Mouse (Mus musculus): ENCODE results near the gene BC067074. TPM values are rescaled to one million over a fixed set of nuclear protein-coding genes. Genes with fewer than 3 reads are reported as not detected.

Gene BC067074
- polyA plus RNA-seq, 1 experiment from 2014 or later, result 0.65 TPM

DNA sequence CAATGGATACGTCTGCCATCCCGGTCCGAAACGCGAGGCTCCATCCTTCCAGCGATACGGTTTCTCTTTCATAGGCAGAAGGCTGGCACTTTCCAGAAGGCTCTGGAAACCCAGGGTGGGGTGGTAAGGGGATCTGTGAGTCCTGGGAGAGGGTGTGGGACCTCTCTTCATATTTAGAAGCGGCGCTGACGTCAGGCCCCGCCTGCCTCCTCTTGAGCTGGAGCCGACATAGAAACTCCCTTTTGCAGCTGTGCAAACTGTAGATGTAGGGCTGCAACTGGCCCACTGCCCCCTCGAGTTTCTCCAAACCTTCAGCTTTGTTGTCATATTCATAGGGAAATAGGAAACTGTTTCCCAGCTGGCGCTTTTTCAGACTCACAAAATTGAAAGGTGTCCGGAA lies 101.6 kb downstream of the BC067074 start:
- Histone ChIP-seq H3K4me1 (replicated peaks; ENCODE audit: control insufficient read depth, insufficient read depth, low read length) (no peaks in the 10 kb centered on the region), H3K27me3 (replicated peaks; ENCODE audit: control insufficient read depth, insufficient read depth, low read length) (no peaks in the 10 kb centered on the region), H3K9me3 (ENCODE audit: control insufficient read depth) (no peaks in the 10 kb centered on the region), H3K9ac (ENCODE audit: low read depth, low read length) (no peak overlapping the region), H3K4me2 (replicated peaks; ENCODE audit: low read depth) (no peak overlapping the region), H3K4me3 (ENCODE audit: low read depth, low read length) (no peak overlapping the region), H3K36me3 (ENCODE audit: control insufficient read depth, insufficient read depth) (no peaks in the 10 kb centered on the region), H3K27ac (ENCODE audit: low read depth, low read length) (no peak overlapping the region)
- TF ChIP-seq CTCF (IDR thresholded peaks at IDR 0.05; ENCODE audit: low read depth), result no peak
- WGBS, result 79% methylated on average over 15 of the region's 15 CpGs
- ATAC-seq, result no peak

DNA sequence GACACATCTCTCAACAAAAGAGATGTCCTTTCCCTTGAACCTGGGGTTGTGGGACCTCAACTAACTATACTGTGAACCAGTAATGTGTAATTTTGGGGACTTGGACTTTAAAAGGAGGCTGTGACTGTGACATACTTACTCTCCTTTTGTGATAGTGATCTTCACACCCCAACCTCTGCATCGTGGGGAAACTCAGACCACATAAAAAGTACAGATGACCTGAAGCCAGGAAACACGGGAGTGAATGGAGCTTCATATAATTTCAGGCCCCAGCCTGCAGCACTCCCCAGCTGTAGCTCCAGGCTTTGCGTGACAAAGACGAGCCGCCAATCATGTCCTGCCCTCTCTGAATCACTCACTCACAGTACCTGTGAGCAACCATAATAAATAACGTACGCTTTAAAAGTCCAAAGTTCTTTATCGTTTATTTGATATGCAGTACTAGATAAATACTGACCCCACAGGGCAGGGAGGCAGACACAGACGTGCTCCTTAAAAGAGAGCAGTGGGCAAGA lies 104.1 kb downstream of the BC067074 start:
- Histone ChIP-seq H3K27ac (ENCODE audit: low read depth, low read length) (no peak overlapping the region), H3K9me3 (ENCODE audit: control insufficient read depth) (no peaks in the 10 kb centered on the region), H3K36me3 (ENCODE audit: control insufficient read depth, insufficient read depth) (no peaks in the 10 kb centered on the region), H3K9ac (ENCODE audit: low read depth, low read length) (no peak overlapping the region), H3K4me1 (replicated peaks; ENCODE audit: control insufficient read depth, insufficient read depth, low read length) (no peaks in the 10 kb centered on the region), H3K4me2 (replicated peaks; ENCODE audit: low read depth) (no peak overlapping the region), H3K27me3 (replicated peaks; ENCODE audit: control insufficient read depth, insufficient read depth, low read length) (no peaks in the 10 kb centered on the region), H3K4me3 (ENCODE audit: low read depth, low read length) (no peak overlapping the region)
- 37% methylated on average over 9 of the region's 9 CpGs for WGBS
- TF ChIP-seq CTCF (IDR thresholded peaks at IDR 0.05; ENCODE audit: low read depth), result no peak
- ATAC-seq, result no peak

DNA sequence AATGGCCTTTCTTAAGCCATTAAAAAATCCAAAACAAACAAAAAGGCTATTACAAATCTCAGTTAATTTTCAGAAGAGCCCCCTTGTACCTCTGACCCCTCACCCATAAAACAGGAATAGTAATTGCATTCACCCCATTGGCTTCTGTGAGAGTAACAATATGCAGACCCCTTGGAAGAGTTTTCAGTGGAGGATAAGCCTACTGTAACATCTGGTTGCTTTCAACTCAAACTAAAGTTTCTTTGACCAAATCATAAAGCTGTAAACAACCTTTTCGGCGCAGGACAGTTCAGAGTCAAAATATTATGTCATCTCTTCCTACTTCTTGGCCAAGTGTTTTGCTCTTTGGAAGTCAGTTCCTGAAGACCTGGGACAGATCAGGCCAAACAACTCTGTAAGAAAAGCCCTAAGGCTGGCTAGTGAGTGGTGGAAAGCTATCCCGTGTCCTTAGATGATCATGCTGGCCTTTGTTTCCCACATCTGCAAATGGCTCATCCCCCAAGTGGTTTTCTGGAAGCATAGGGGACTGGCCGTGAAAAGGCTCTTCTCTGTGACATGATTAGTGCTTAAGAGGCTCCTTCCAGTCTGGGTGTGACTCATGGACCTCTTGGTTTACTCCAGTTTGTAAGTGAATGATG lies 108.5 kb downstream of the BC067074 start:
- H3K4me3 ChIP-seq (ENCODE audit: low read depth, low read length), result no peak overlapping the region
- no peaks in the 10 kb centered on the region for H3K9me3 ChIP-seq (ENCODE audit: control insufficient read depth)
- no peaks in the 10 kb centered on the region for H3K27me3 ChIP-seq (replicated peaks; ENCODE audit: control insufficient read depth, insufficient read depth, low read length)
- H3K9ac ChIP-seq (ENCODE audit: low read depth, low read length), result no peak overlapping the region
- WGBS, result 60% methylated on average over 4 of the region's 4 CpGs
- no peaks in the 10 kb centered on the region for H3K36me3 ChIP-seq (ENCODE audit: control insufficient read depth, insufficient read depth)
- H3K27ac ChIP-seq (ENCODE audit: low read depth, low read length), result no peak overlapping the region
- no peak overlapping the region for H3K4me2 ChIP-seq (replicated peaks; ENCODE audit: low read depth)
- H3K4me1 ChIP-seq (replicated peaks; ENCODE audit: control insufficient read depth, insufficient read depth, low read length), result no peaks in the 10 kb centered on the region; the same call in 1 of the 2 replicates
- ATAC-seq, result no peak
- TF ChIP-seq CTCF (IDR thresholded peaks at IDR 0.05; ENCODE audit: low read depth), result no peak

DNA sequence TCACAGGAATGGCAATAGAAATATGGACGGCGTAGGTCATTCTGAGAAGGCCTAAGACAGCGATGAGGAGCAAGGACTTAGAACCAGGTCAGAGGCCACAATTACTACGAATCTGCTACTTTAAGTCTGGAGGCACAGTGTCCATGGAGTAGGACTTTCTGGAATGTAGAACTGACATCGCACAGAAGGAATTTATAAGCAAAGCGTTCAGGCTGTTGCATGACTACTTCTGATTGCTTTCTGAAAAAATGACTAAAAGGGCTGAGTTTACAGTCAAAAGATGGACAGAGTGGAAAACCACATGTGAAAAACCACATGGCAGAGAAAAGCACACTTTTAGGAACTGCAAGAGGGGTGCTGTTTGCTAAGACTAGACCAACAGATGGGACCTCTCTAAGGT lies 110.7 kb downstream of the BC067074 start:
- no peaks in the 10 kb centered on the region for H3K27me3 ChIP-seq (replicated peaks; ENCODE audit: control insufficient read depth, insufficient read depth, low read length)
- H3K4me2 ChIP-seq (replicated peaks; ENCODE audit: low read depth), result no peak overlapping the region
- H3K27ac ChIP-seq (ENCODE audit: low read depth, low read length), result no peak overlapping the region
- ATAC-seq, result no peak
- no peaks in the 10 kb centered on the region for H3K36me3 ChIP-seq (ENCODE audit: control insufficient read depth, insufficient read depth)
- 71% methylated on average over 6 of the region's 6 CpGs for WGBS
- H3K9ac ChIP-seq (ENCODE audit: low read depth, low read length), result no peak overlapping the region
- no peaks in the 10 kb centered on the region; the same call in 1 of the 2 replicates for H3K4me1 ChIP-seq (replicated peaks; ENCODE audit: control insufficient read depth, insufficient read depth, low read length)
- no peak overlapping the region for H3K4me3 ChIP-seq (ENCODE audit: low read depth, low read length)
- TF ChIP-seq CTCF (IDR thresholded peaks at IDR 0.05; ENCODE audit: low read depth), result no peak
- H3K9me3 ChIP-seq (ENCODE audit: control insufficient read depth), result no peaks in the 10 kb centered on the region

DNA sequence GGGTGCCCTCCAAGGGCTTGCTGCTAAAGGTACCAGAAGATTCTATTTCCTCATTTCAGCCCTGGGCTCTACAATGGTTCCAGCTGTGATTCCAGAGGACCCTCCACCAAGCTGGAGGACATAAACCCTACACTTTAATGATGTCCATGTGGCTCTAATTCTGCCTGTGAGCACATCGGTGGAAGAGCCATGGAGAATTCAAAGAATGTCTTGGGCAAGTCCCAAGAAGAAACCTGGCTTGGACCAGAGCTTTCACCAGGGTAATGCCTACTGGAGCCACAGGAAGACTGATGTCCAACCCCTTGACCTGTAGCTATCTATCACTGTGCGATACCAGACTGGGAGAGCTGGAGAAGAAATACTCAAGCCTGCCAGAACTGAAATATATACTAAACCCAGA lies 111.2 kb downstream of the BC067074 start:
- Histone ChIP-seq H3K27me3 (replicated peaks; ENCODE audit: control insufficient read depth, insufficient read depth, low read length) (no peaks in the 10 kb centered on the region), H3K9ac (ENCODE audit: low read depth, low read length) (no peak overlapping the region), H3K4me3 (ENCODE audit: low read depth, low read length) (no peak overlapping the region), H3K4me1 (replicated peaks; ENCODE audit: control insufficient read depth, insufficient read depth, low read length) (no peaks in the 10 kb centered on the region; the same call in 1 of the 2 replicates), H3K36me3 (ENCODE audit: control insufficient read depth, insufficient read depth) (no peaks in the 10 kb centered on the region), H3K9me3 (ENCODE audit: control insufficient read depth) (no peaks in the 10 kb centered on the region), H3K27ac (ENCODE audit: low read depth, low read length) (no peak overlapping the region), H3K4me2 (replicated peaks; ENCODE audit: low read depth) (no peak overlapping the region)
- no peak for TF ChIP-seq CTCF (IDR thresholded peaks at IDR 0.05; ENCODE audit: low read depth)
- no peak for ATAC-seq
- whole genome bisulfite sequencing, result 73% methylated on average over 2 of the region's 2 CpGs

DNA sequence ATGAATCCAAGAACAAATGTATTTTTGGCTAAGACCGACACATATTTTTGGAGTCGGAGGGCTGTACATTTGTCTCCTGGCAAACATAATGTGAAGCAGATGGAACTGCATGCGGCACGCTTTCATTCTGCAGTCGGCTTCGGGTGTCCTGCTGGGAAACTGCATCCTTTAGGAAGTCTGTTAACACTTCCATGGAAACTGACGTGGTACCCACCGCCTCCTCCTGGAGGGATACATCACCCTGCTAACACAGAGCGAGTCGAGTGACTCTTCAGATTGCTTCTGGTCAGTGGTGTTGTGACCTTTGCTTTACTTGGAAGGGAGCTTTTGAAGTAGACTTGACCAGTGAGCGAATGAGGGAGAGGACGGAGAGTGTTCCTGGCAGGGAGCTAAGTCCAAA lies 117.0 kb downstream of the BC067074 start:
- H3K4me1 ChIP-seq (replicated peaks; ENCODE audit: control insufficient read depth, insufficient read depth, low read length), result no peaks in the 10 kb centered on the region
- 67% methylated on average over 12 of the region's 12 CpGs for WGBS
- no peaks in the 10 kb centered on the region for H3K36me3 ChIP-seq (ENCODE audit: control insufficient read depth, insufficient read depth)
- H3K27ac ChIP-seq (ENCODE audit: low read depth, low read length), result no peak overlapping the region
- H3K27me3 ChIP-seq (replicated peaks; ENCODE audit: control insufficient read depth, insufficient read depth, low read length), result no peaks in the 10 kb centered on the region
- H3K9ac ChIP-seq (ENCODE audit: low read depth, low read length), result no peak overlapping the region
- H3K4me2 ChIP-seq (replicated peaks; ENCODE audit: low read depth), result no peak overlapping the region
- H3K4me3 ChIP-seq (ENCODE audit: low read depth, low read length), result no peak overlapping the region
- TF ChIP-seq CTCF (IDR thresholded peaks at IDR 0.05; ENCODE audit: low read depth), result 0 out of 2 replicates have a peak, but pooled peaks have one; percentile 13
- ATAC-seq, result no peak
- no peaks in the 10 kb centered on the region for H3K9me3 ChIP-seq (ENCODE audit: control insufficient read depth)
